Mouse (Mus musculus) cortical plate, adult 2 months (tissue): ENCODE measurements around the gene Klhl36.

ENCODE experiments used
- CTCF ChIP-seq: fragments of 200-500 bp; IDR thresholded peaks from 2 replicates; pipeline ENCODE4 v1.5.1; 2011; ENCODE audit warnings: mild to moderate bottlenecking, control low read depth, low read length; ENCODE audit not compliant: insufficient read depth; ENCODE audit errors: extremely low read depth
- POLR2A ChIP-seq: fragments of 200-500 bp; IDR thresholded peaks from 2 replicates; pipeline ENCODE4 v1.6.1; 2011; ENCODE audit warnings: mild to moderate bottlenecking, low read length, control low read depth; ENCODE audit not compliant: insufficient read depth; ENCODE audit errors: extremely low read depth

DNA sequence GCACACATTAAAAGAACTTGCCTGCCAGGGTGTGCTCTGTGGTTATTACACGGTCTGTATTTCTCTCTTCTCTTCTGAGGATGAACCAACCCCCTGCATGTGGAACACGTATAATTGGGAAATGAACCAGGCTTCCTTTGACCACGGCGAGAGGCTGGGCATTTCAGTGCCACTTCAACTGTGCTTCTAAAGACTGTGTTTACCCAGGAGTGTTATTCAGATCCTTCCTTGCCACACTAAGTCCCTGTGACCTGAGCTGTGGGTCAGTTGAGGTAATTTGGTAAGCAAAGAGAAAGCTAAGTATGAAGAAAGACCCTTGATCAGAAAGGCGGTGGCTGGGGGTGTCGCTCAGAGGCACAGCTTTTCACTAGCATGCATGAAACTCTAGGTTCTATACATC lies 19.2 kb downstream of the Klhl36 start:
- no peak for TF ChIP-seq CTCF
- no peak for TF ChIP-seq POLR2A
